Mouse (Mus musculus) testis, adult 2 months (tissue): ENCODE data around the gene Tdrd3. TPM values are rescaled to one million over a fixed set of nuclear protein-coding genes. Genes with fewer than 3 reads are reported as not detected.

Experiments
- H3K27ac ChIP-seq: fragments of 200-500 bp; 2 replicates; pipeline ENCODE4 v1.5.1; 2012; ENCODE audit warnings: low read depth, low read length; ENCODE audit not compliant: control insufficient read depth, insufficient read depth
- H3K27me3 ChIP-seq: fragments of 200-500 bp; 2 replicates; pipeline ENCODE4 v1.6.1; 2012; ENCODE audit warnings: mild to moderate bottlenecking, low read length, moderate library complexity; ENCODE audit not compliant: control insufficient read depth, insufficient read depth
- H3K36me3 ChIP-seq: fragments of 200-500 bp; 2 replicates; pipeline ENCODE4 v1.6.1; 2012; ENCODE audit warnings: mild to moderate bottlenecking, low read length; ENCODE audit not compliant: control insufficient read depth, insufficient read depth
- H3K4me1 ChIP-seq: fragments of 200-500 bp; 2 replicates; pipeline ENCODE4 v1.6.1; 2012; ENCODE audit warnings: low read length; ENCODE audit not compliant: control insufficient read depth, insufficient read depth
- H3K4me3 ChIP-seq: fragments of 200-500 bp; 2 replicates; pipeline ENCODE4 v1.5.1; 2012; ENCODE audit warnings: low read depth, mild to moderate bottlenecking, low read length, moderate library complexity, mixed read lengths; ENCODE audit not compliant: control insufficient read depth
- CTCF ChIP-seq: fragments of 200-500 bp; IDR thresholded peaks from 2 replicates; pipeline ENCODE4 v1.5.1; 2012; ENCODE audit warnings: low read depth, mild to moderate bottlenecking, inconsistent platforms, low read length, moderate library complexity; ENCODE audit not compliant: control insufficient read depth, insufficient read depth, insufficient replicate concordance
- POLR2A ChIP-seq: fragments of 200-500 bp; IDR thresholded peaks from 2 replicates; pipeline ENCODE4 v1.6.1; 2012; ENCODE audit warnings: low read depth, mild to moderate bottlenecking, inconsistent platforms, low read length, moderate library complexity; ENCODE audit not compliant: control insufficient read depth
- polyA plus RNA-seq: library from polyadenylated mRNA; depleted of rRNA; stranded (reverse); fragments of >200 nt; gene quantifications from 2 replicates; pipeline ENCODE4 v1.2.3, GENCODE M21; 2012

Gene Tdrd3
- polyA plus RNA-seq, 1 experiment, result 8.8 TPM

GRCm38 (mm10) chr14:87537127-87537819, 120.8 kb downstream of the Tdrd3 start:
- Histone ChIP-seq H3K27ac (no peak overlapping the region), H3K36me3 (no peaks in the 10 kb centered on the region), H3K4me3 (no peak overlapping the region), H3K4me1 (no peaks in the 10 kb centered on the region), H3K27me3 (no peaks in the 10 kb centered on the region)
- TF ChIP-seq POLR2A, result no peak
- TF ChIP-seq CTCF, result no peak

GRCm38 (mm10) chr14:87549986-87550385, 133.5 kb downstream of the Tdrd3 start:
- H3K4me3 ChIP-seq, result no peak overlapping the region
- no peaks in the 10 kb centered on the region for H3K27me3 ChIP-seq
- H3K36me3 ChIP-seq, result no peaks in the 10 kb centered on the region
- no peak overlapping the region for H3K27ac ChIP-seq
- H3K4me1 ChIP-seq, result no peaks in the 10 kb centered on the region
- TF ChIP-seq POLR2A (no peak), CTCF (no peak)

GRCm38 (mm10) chr14:87552211-87552610, 135.8 kb downstream of the Tdrd3 start:
- Histone ChIP-seq H3K36me3 (no peaks in the 10 kb centered on the region), H3K4me1 (no peaks in the 10 kb centered on the region), H3K4me3 (no peak overlapping the region), H3K27ac (no peak overlapping the region), H3K27me3 (no peaks in the 10 kb centered on the region)
- TF ChIP-seq POLR2A, result no peak
- no peak for TF ChIP-seq CTCF

GRCm38 (mm10) chr14:87563841-87564240, 147.4 kb downstream of the Tdrd3 start:
- TF ChIP-seq CTCF, result no peak
- no peak for TF ChIP-seq POLR2A
- peaks cover 10% of the 10 kb centered on the region for H3K4me1 ChIP-seq

GRCm38 (mm10) chr14:87566211-87566610, 149.8 kb downstream of the Tdrd3 start:
- Histone ChIP-seq H3K4me3 (no peak overlapping the region), H3K27ac (no peak overlapping the region), H3K4me1 (peaks cover 10% of the 10 kb centered on the region), H3K27me3 (no peaks in the 10 kb centered on the region), H3K36me3 (no peaks in the 10 kb centered on the region)
- TF ChIP-seq POLR2A (no peak), CTCF (peak; percentile 67; the same call in 1 of the 2 replicates)

More at GRCm38 (mm10) chr14:87563841-87564240, 147.4 kb downstream of the Tdrd3 start:
- Histone ChIP-seq H3K27me3 (no peaks in the 10 kb centered on the region), H3K4me3 (no peak overlapping the region), H3K27ac (no peak overlapping the region), H3K36me3 (no peaks in the 10 kb centered on the region)

GRCm38 (mm10) chr14:87567034-87567461, 150.6 kb downstream of the Tdrd3 start:
- Histone ChIP-seq H3K4me3 (no peak overlapping the region), H3K36me3 (no peaks in the 10 kb centered on the region), H3K4me1 (peaks cover 10% of the 10 kb centered on the region), H3K27ac (no peak overlapping the region), H3K27me3 (no peaks in the 10 kb centered on the region)
- TF ChIP-seq CTCF (no peak), POLR2A (no peak)

- Histone ChIP-seq H3K27ac (peak overlapping the region; percentile 5; the same call in 1 of the 2 replicates), H3K4me1 (peaks cover 10% of the 10 kb centered on the region), H3K4me3 (peak overlapping the region; percentile 29), H3K36me3 (no peaks in the 10 kb centered on the region), H3K27me3 (no peaks in the 10 kb centered on the region)
- TF ChIP-seq POLR2A (no peak), CTCF (no peak)
Observed at GRCm38 (mm10) chr14:87567626-87568446, 151.4 kb downstream of the Tdrd3 start.
